Mouse (Mus musculus): ENCODE data around the gene Mypn. TPM values are rescaled to one million over a fixed set of nuclear protein-coding genes. Genes with fewer than 3 reads are reported as not detected.

The Mypn gene
- total RNA-seq, 2 experiments from 2014 or later = 239 to 253 TPM

- DNase-seq = no peak
Measured at GRCm38 (mm10) chr10:63100657-63101056, 103.1 kb downstream of the Mypn start.

GRCm38 (mm10) chr10:63099941-63100562, 103.7 kb downstream of the Mypn start:
- peak; percentile 51 for DNase-seq

GRCm38 (mm10) chr10:63099521-63099920, 104.2 kb downstream of the Mypn start, which contains the start of gene Atoh7:
TSS of gene Atoh7 (plus strand) at chr10:63099651.
- no peak for DNase-seq

- DNase-seq = no peak
Measured at GRCm38 (mm10) chr10:63098191-63098590, 105.6 kb downstream of the Mypn start.

- DNase-seq = no peak
Measured at GRCm38 (mm10) chr10:63096757-63097156, 107.0 kb downstream of the Mypn start.

- DNase-seq = no peak
Measured at GRCm38 (mm10) chr10:63092616-63093550, 110.9 kb downstream of the Mypn start.

- no peak for DNase-seq
Measured at GRCm38 (mm10) chr10:63091915-63092314, 111.8 kb downstream of the Mypn start.

GRCm38 (mm10) chr10:63089758-63090571, 113.8 kb downstream of the Mypn start:
- no peak for DNase-seq

GRCm38 (mm10) chr10:63089103-63089757, 114.5 kb downstream of the Mypn start:
- DNase-seq = no peak

- no peak for DNase-seq
Measured at GRCm38 (mm10) chr10:63086304-63086703, 117.4 kb downstream of the Mypn start.

GRCm38 (mm10) chr10:63065988-63066387, 137.8 kb downstream of the Mypn start:
- peak; percentile 66 for DNase-seq

Other genes with a start within 250 kb of the Mypn start
- gene Rufy2, start 223.7 kb downstream of the Mypn start, total RNA-seq (2021) = 1 to 10 TPM; 5.9 to 6.5 TPM
- 10 to 100 TPM; 16.9 to 17.4 TPM for gene Hnrnph3, start 179.7 kb downstream of the Mypn start, total RNA-seq (2021)
- gene Pbld2, start 179.6 kb downstream of the Mypn start, total RNA-seq (2021) = 1 to 10 TPM; 2.7 to 3.2 TPM
- gene Pbld1, start 143.8 kb downstream of the Mypn start, total RNA-seq (2021) = 1 to 10 TPM in 1 of 2 experiments, under 1 TPM in 1; 0.35 to 1.1 TPM
- gene Atoh7, start 104.3 kb downstream of the Mypn start, total RNA-seq (2021) = not detected
- 10 to 100 TPM; 17.5 to 20.6 TPM for gene Herc4, start 39.9 kb upstream of the Mypn start, total RNA-seq (2021)
- gene Sirt1, start 177.8 kb upstream of the Mypn start, total RNA-seq (2021) = 1 to 10 TPM; 5.4 to 6.8 TPM
- 10 to 100 TPM; 14.4 to 15.6 TPM for gene Dnajc12, start 178.5 kb upstream of the Mypn start, total RNA-seq (2021)
- not detected for gene Gm7075, start 217.8 kb upstream of the Mypn start, total RNA-seq (2021)
- 10 to 100 TPM; 11.0 to 15.8 TPM for gene Ctnna3, start 226.1 kb upstream of the Mypn start, total RNA-seq (2021)